Comparison of ENCODE assay signal across 7 mouse cellular contexts in genomic region chr15:94722759-94723158, GRCm38 (mm10).
DNase-seq lines count a peak whose midpoint lies in the region; ATAC-seq lines count a peak whose summit lies in the region.

No protein-coding gene starts in this region.

- peak; percentile 47 for DNase-seq in neural tube, embryonic 10.5 days (ENCODE audit: extremely low spot score, low spot score)
- peak; percentile 73 for DNase-seq in ZHBTc4 (ENCODE audit: low read depth, low spot score)
- DNase-seq in cerebellum, postnatal 10 days: peak; percentile 85 to 88
- peak; percentile 16 to 25 for DNase-seq in heart, postnatal 36 days
- DNase-seq in left cerebral cortex, postnatal 10 days (ENCODE audit: extremely low spot score in 1 of 2, low spot score in 2 of 2): peak; percentile 60 to 83
- DNase-seq in right cerebral cortex, postnatal 14 days: peak; percentile 66

- 31% methylated on average over 5 of the region's 5 CpGs for WGBS in neural tube, embryonic 15.5 days

- H3K27ac ChIP-seq in neural tube, embryonic 15.5 days (replicated peaks): no peak overlapping the region

- no peaks in the 10 kb centered on the region for H3K27me3 ChIP-seq in neural tube, embryonic 15.5 days (replicated peaks)

- no peak for ATAC-seq in neural tube, embryonic 15.5 days (ENCODE audit: low FRiP score)

- H3K9ac ChIP-seq in neural tube, embryonic 15.5 days (replicated peaks): no peak overlapping the region

- intact Hi-C loops in heart, postnatal 36 days (cut with DNase I): loop anchor here (1.0 kb wide), 1 partner anchor 852 kb away; no protein-coding TSS in a partner anchor
- intact Hi-C loops in left cerebral cortex, postnatal 10 days (cut with DNase I): loop anchor here (5.0 kb wide), 1 partner anchor 850 kb away; no protein-coding TSS in a partner anchor

- no peak overlapping the region for H3K4me2 ChIP-seq in neural tube, embryonic 15.5 days

- H3K4me1 ChIP-seq in neural tube, embryonic 15.5 days: no peaks in the 10 kb centered on the region

- no peaks in the 10 kb centered on the region for H3K36me3 ChIP-seq in neural tube, embryonic 15.5 days

- H3K4me3 ChIP-seq in neural tube, embryonic 15.5 days (replicated peaks): no peak overlapping the region

- H3K9me3 ChIP-seq in neural tube, embryonic 15.5 days (replicated peaks): no peaks in the 10 kb centered on the region

Comparison
In these comparisons a context has a peak if more than half of its experiments do, and no peak if none do; other contexts are left out.
1. DNase-seq: peak in every context shown above with its lines; median percentile 86 in cerebellum, postnatal 10 days; 73 in ZHBTc4; 72 in left cerebral cortex, postnatal 10 days; 66 in right cerebral cortex, postnatal 14 days; 47 in neural tube, embryonic 10.5 days; 20 in heart, postnatal 36 days.